Mouse (Mus musculus) spleen, adult 12 weeks (tissue): ENCODE measurements around the gene Scube3.

Source experiments
- DNase-seq: peaks from one replicate; pipeline ENCODE4 v3.0.0; 2022; ENCODE audit warnings: low spot score

Scube3 gene

DNA sequence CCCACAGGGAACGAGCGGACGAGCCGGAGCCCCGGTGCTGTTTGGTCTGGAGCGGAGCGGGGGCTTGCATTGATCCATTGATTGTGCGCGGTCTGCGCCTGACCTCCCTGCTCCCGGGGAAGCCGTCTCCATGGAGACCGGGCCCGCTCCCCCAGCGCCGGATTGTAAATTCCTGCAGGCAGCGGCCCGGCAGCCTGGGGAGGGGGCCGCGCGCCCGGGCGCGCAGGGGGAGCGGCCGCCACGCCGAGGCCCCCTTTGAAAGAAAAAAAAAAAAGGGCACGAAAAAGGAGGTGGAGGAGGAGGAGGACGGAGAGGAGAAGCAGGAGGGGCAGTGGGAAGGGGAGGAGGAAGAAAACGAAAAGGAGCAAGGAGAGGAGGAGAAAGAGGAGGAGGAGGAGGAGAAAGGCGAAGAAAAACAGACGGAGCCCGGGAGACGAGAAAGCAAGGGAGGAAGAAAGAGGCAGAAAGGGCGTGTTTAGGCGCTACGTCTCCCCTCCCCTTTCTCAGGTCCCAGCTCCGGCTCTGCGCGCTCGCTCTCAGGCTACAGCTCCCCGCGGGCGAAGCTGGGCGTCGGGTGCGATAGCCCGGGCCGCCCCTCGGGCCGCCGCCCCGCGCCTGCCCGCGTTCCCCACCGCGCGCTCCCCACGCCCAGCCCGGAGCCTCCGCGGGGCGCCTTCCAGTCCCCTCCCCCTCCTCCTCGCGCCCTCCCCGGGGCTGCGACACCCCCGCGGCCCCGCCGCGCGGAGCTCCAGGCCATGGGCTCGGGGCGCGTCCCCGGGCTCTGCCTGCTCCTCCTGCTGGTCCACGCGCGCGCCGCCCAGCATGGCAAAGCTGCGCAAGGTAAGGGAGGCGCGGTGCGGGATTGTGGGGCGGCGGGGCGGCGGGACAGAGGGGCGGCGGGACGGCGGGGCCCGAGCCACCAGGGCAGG is at the start of gene Scube3:
TSS of gene Scube3 (plus strand) at position 371 of the 929 bp plus-strand sequence.
- DNase-seq = no peak

DNA sequence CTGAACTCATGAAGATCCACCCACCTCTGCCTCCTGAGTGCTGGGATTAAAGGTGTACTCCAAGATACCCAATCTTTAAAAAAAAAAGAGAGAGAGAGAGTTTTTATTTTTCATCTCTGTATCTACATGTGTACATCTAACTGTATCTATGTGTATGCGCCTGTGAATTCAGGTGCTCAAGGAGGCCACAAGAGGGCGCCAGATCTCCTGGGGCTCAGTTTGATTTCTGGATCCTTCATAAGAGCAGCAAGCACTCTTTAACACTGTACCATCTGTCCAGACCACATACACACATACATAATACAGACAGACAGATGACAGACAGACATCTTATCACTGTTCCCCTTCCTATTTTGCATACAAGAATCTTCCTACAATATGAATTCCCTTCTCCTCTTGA is 49.6 kb upstream of the Scube3 start:
- no peak for DNase-seq

DNA sequence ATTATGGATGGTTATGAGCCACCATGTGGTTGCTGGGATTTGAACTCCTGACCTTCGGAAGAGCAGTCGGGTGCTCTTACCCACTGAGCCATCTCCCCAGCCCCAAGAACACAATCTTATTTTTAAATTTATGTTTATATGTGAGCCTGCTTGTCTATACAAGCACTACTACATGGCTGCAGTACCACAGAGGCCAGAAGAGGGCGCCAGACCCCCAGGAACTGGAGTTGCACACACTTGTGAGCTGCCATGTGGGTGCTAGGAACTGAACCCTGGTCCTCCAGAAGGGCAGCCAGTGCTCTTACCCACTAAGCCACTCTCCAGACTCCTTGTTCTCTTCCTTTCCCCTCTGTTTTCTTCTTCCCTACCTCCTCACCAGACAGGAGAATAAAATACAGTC is 48.1 kb upstream of the Scube3 start:
- no peak for DNase-seq

GRCm38 (mm10) chr17:28096418-28096817 is 45.5 kb upstream of the Scube3 start:
- DNase-seq = no peak

- DNase-seq = no peak
Observed at GRCm38 (mm10) chr17:28097308-28097707, 44.6 kb upstream of the Scube3 start.

GRCm38 (mm10) chr17:28099086-28099485 is 42.9 kb upstream of the Scube3 start:
- no peak for DNase-seq

DNA sequence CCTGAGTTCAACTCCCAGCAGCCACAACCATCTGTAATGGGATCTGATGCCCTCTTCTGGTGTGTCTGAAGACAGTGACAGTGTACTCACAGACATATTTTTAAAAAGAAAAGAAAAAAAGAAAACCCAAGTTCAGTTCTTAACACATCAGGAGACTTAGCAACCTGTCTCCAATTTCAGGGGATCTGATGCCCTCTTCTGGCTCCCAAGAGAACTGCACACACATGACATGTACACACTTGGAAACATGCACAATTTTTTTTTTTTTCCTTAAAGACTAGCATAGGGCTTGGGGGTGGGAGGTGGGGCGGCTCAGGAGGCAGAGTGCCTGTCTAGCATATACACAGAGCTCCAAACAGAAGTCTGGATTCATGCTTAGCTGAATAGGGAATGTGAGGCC is 41.3 kb upstream of the Scube3 start:
- DNase-seq = no peak

GRCm38 (mm10) chr17:28101284-28101887 is 40.6 kb upstream of the Scube3 start:
- DNase-seq = no peak

GRCm38 (mm10) chr17:28101902-28102319 is 40.0 kb upstream of the Scube3 start:
- no peak for DNase-seq

DNA sequence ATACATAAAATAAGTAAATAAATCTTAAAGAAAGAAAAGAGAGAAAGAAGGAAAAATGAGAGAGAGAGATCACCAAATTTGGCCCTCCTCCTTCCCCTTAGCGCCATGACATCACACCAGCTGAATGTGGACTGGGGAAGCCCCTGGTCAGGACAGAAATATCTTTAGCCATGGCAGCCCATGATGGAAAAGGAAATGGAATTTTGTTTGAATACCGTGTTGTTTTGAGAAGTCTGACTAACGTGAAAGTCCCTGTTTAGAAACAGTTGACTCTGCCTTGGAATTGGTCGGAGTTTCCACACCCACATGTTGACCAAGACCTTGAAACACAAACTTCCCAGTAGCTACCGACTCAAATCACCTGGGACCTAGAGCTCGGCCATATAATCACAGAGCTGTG is 37.5 kb upstream of the Scube3 start:
- no peak for DNase-seq

- peak; percentile 6 for DNase-seq
Observed at GRCm38 (mm10) chr17:28106352-28106751, 35.6 kb upstream of the Scube3 start.

GRCm38 (mm10) chr17:28107275-28107674 is 34.7 kb upstream of the Scube3 start:
- DNase-seq = no peak

- no peak for DNase-seq
Observed at GRCm38 (mm10) chr17:28112266-28112665, 29.7 kb upstream of the Scube3 start.

GRCm38 (mm10) chr17:28116335-28116734 is 25.6 kb upstream of the Scube3 start:
- DNase-seq = no peak

GRCm38 (mm10) chr17:28117451-28118209 is 24.3 kb upstream of the Scube3 start:
- DNase-seq = no peak

- no peak for DNase-seq
Observed at GRCm38 (mm10) chr17:28120460-28120859, 21.5 kb upstream of the Scube3 start.

GRCm38 (mm10) chr17:28122949-28123348 is 19.0 kb upstream of the Scube3 start:
- no peak for DNase-seq

- no peak for DNase-seq
Observed at GRCm38 (mm10) chr17:28123627-28124026, 18.3 kb upstream of the Scube3 start.

- DNase-seq = no peak
Observed at GRCm38 (mm10) chr17:28124368-28124767, 17.6 kb upstream of the Scube3 start.

DNA sequence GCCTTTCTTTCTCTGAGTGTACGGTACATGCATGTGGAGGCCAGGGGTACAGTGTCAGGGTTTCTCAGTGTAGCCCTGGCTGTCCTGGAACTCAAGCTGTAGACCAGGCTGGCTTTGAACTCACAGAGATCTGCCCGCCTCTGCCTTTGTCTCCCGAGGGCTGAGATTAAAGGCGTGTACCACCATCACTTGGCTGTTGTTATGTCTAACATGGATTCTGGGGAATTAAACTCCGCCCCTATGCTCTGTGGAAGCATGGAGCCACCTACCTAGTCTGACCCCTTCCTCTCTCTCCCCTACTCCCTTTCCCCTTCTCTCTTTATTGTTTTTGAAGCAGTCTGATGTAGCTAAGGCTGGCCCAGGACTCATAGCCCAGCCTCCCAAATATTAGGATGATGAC is 12.1 kb upstream of the Scube3 start:
- no peak for DNase-seq

DNA sequence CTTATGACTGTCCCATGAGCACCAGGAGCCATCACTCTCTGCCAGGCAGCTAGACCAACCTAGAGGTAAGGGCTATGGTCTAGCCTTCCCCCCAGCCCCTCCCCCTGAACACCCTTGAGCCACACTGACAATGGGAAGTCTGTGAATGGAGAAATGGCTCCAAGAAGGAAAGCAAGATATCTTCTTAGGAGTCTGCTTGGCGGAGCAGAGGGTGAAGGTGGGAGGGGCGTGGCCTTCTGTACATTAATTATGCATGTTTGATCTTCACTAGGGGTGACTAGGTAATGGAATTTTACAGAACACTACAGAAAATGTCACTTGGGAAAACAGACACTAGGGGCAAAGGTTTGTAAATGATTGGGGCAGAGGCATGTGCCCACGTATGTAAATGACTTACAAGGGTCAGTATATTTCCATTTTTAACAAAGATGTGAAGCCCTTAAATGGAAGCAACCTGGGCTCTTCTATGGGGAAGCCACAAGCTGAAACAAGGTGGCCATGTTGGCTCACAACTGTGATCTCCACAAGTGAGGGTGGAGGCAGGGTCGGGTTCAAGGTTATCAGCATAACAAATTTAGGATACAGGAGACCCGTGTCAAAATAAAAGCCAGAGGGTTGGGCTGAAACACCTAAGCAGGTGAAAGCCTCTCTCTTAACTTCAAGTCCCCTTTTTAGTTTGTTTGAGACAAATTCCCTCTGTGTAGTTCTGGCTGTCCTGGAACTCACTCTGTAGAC is 11.4 kb upstream of the Scube3 start:
- no peak for DNase-seq

GRCm38 (mm10) chr17:28131156-28131555 is 10.8 kb upstream of the Scube3 start:
- DNase-seq = no peak
